Mouse (Mus musculus): ENCODE results near the gene Setd4.

- TF ChIP-seq CTCF (IDR thresholded peaks at IDR 0.05; ENCODE audit: borderline replicate concordance, insufficient read depth, low read depth, low read length) = peak; percentile 90
- no peak for TF ChIP-seq POLR2A (IDR thresholded peaks at IDR 0.05; ENCODE audit: borderline replicate concordance, insufficient read depth, low read length)
Measured at GRCm38 (mm10) chr16:93576412-93577082, 27.3 kb downstream of the Setd4 start.
